Mouse (Mus musculus): ENCODE measurements around the gene Chrnd.

GRCm38 (mm10) chr1:87200811-87201210, 10.4 kb downstream of the Chrnd start:
- no peak for TF ChIP-seq CTCF (IDR thresholded peaks at IDR 0.05; ENCODE audit: low read depth, low read length)
- TF ChIP-seq GATA2 (IDR thresholded peaks at IDR 0.05; ENCODE audit: borderline replicate concordance, low read depth, low read length) = no peak
- no peak for TF ChIP-seq GATA1 (IDR thresholded peaks at IDR 0.05; ENCODE audit: borderline replicate concordance, low read length)
- TF ChIP-seq TAL1 (conservative IDR thresholded peaks at IDR 0.05; ENCODE audit: low read depth, low read length) = no peak

All from G1E (cell line).